8 mouse cellular contexts compared by ENCODE assay signal in genomic region chr17:30194629-30195445, GRCm38 (mm10).
DNase-seq lines count a peak whose midpoint lies in the region; ATAC-seq and TF ChIP-seq lines count a peak whose summit lies in the region.

No protein-coding gene starts in this region.

- DNase-seq in gastrocnemius, adult 2 months: peak; percentile 20
- DNase-seq in gastrocnemius, postnatal 25 days: no peak
- DNase-seq in midbrain, embryonic 10.5 days (ENCODE audit: low spot score): no peak
- peak; percentile 31 to 66 for DNase-seq in kidney, postnatal 25 days
- peak; percentile 3 for DNase-seq in right cerebral cortex, postnatal 25 days
- no peak for DNase-seq in limb, embryonic 10.5 days (ENCODE audit: low spot score)

- 43% methylated on average over 11 of the region's 11 CpGs for WGBS in midbrain, embryonic 13.5 days
- 88% methylated on average over 11 of the region's 11 CpGs for WGBS in midbrain, embryonic 10.5 days
- 51% methylated on average over 11 of the region's 11 CpGs for WGBS in forebrain, embryonic 12.5 days
- WGBS in limb, embryonic 10.5 days: 57% methylated on average over 11 of the region's 11 CpGs

- no peaks in the 10 kb centered on the region for H3K9me3 ChIP-seq in midbrain, embryonic 13.5 days
- H3K9me3 ChIP-seq in midbrain, embryonic 10.5 days (replicated peaks): no peaks in the 10 kb centered on the region
- H3K9me3 ChIP-seq in forebrain, embryonic 12.5 days: no peaks in the 10 kb centered on the region
- H3K9me3 ChIP-seq in limb, embryonic 10.5 days (replicated peaks): no peaks in the 10 kb centered on the region

- intact Hi-C loops in gastrocnemius, adult 2 months (cut with DNase I): loop anchor here (5.0 to 10.0 kb wide), 3 partner anchors 83 to 220 kb away; partner anchors contain the start of genes Mdga1 and Zfand3

- no peak overlapping the region for H3K4me2 ChIP-seq in midbrain, embryonic 13.5 days (replicated peaks)
- H3K4me2 ChIP-seq in forebrain, embryonic 12.5 days: no peak overlapping the region

- H3K27ac ChIP-seq in gastrocnemius, adult 2 months: peak overlapping the region; percentile 64
- peak overlapping the region; percentile 86 for H3K27ac ChIP-seq in midbrain, embryonic 13.5 days
- H3K27ac ChIP-seq in midbrain, embryonic 10.5 days (replicated peaks): no peak overlapping the region
- H3K27ac ChIP-seq in forebrain, embryonic 12.5 days: peak overlapping the region; percentile 80
- H3K27ac ChIP-seq in limb, embryonic 10.5 days: no peak overlapping the region

- no peak overlapping the region for H3K4me3 ChIP-seq in gastrocnemius, adult 2 months
- no peak overlapping the region for H3K4me3 ChIP-seq in midbrain, embryonic 13.5 days (replicated peaks)
- no peak overlapping the region for H3K4me3 ChIP-seq in midbrain, embryonic 10.5 days
- no peak overlapping the region for H3K4me3 ChIP-seq in forebrain, embryonic 12.5 days (replicated peaks)
- no peak overlapping the region for H3K4me3 ChIP-seq in limb, embryonic 10.5 days

- no peaks in the 10 kb centered on the region for H3K27me3 ChIP-seq in midbrain, embryonic 13.5 days
- H3K27me3 ChIP-seq in midbrain, embryonic 10.5 days (ENCODE audit: low read depth, poor library complexity, severe bottlenecking): no peaks in the 10 kb centered on the region
- 0 out of 2 replicates have a peak, but pooled peaks cover 5% of the 10 kb centered on the region for H3K27me3 ChIP-seq in forebrain, embryonic 12.5 days
- no peaks in the 10 kb centered on the region for H3K27me3 ChIP-seq in limb, embryonic 10.5 days (ENCODE audit: low read depth, poor library complexity, severe bottlenecking)

- TF ChIP-seq CTCF in gastrocnemius, adult 2 months (IDR thresholded peaks at IDR 0.05): peak; percentile 53

- H3K4me1 ChIP-seq in midbrain, embryonic 13.5 days (replicated peaks): peaks cover 96% of the 10 kb centered on the region
- H3K4me1 ChIP-seq in midbrain, embryonic 10.5 days: peaks cover 74% of the 10 kb centered on the region
- peaks cover 88% of the 10 kb centered on the region for H3K4me1 ChIP-seq in forebrain, embryonic 12.5 days
- peaks cover 79% of the 10 kb centered on the region for H3K4me1 ChIP-seq in limb, embryonic 10.5 days

- H3K9ac ChIP-seq in midbrain, embryonic 13.5 days (replicated peaks): 0 out of 2 replicates have a peak overlapping the region, but pooled peaks have one; percentile 7
- no peak overlapping the region for H3K9ac ChIP-seq in forebrain, embryonic 12.5 days

- H3K36me3 ChIP-seq in midbrain, embryonic 13.5 days: peaks cover 3% of the 10 kb centered on the region; the same call in 1 of the 2 replicates
- peaks cover 39% of the 10 kb centered on the region for H3K36me3 ChIP-seq in midbrain, embryonic 10.5 days
- H3K36me3 ChIP-seq in forebrain, embryonic 12.5 days (replicated peaks): peaks cover 8% of the 10 kb centered on the region; the same call in 1 of the 2 replicates
- H3K36me3 ChIP-seq in limb, embryonic 10.5 days: peaks cover 36% of the 10 kb centered on the region

- ATAC-seq in midbrain, embryonic 13.5 days: peak; percentile 59
- no peak for ATAC-seq in forebrain, embryonic 12.5 days (ENCODE audit: low FRiP score)

Comparison
In these comparisons a context has a peak if more than half of its experiments do, and no peak if none do; other contexts are left out.
1. DNase-seq: peak in gastrocnemius, adult 2 months (single experiment), kidney, postnatal 25 days (2 of 2) and right cerebral cortex, postnatal 25 days (single experiment); none in gastrocnemius, postnatal 25 days (single experiment), midbrain, embryonic 10.5 days (single experiment) and limb, embryonic 10.5 days (single experiment).
2. H3K27ac ChIP-seq: peak in gastrocnemius, adult 2 months (single experiment), midbrain, embryonic 13.5 days (single experiment) and forebrain, embryonic 12.5 days (single experiment); none in midbrain, embryonic 10.5 days (single experiment) and limb, embryonic 10.5 days (single experiment).